ENCODE assay signal across 16 mouse cellular contexts in genomic region chr1:78821111-78821510, GRCm38 (mm10). TPM values are rescaled to one million over a fixed set of nuclear protein-coding genes. Genes with fewer than 3 reads are reported as not detected.
DNase-seq lines count a peak whose midpoint lies in the region; ATAC-seq and TF ChIP-seq lines count a peak whose summit lies in the region.
"Had no signal": no experiment of that assay in that cellular context is flagged by ENCODE, and none has a peak within 500 bp of the region (broad histone marks: within the 10 kb centered on the region; RNA-seq: fewer than 3 reads in every experiment).

No protein-coding gene starts in this region.

- no peak for ATAC-seq in lung, embryonic 16.5 days (ENCODE audit: low read depth)
- ATAC-seq in embryonic facial prominence, embryonic 15.5 days (ENCODE audit: insufficient number of reproducible peaks, low FRiP score, low TSS enrichment, low read depth): peak; percentile 66
- ATAC-seq in stomach, embryonic 16.5 days (ENCODE audit: insufficient read depth, low FRiP score): no peak
- ATAC-seq: CD4-positive, CD25-positive, alpha-beta regulatory T cell, adult 4 months; forebrain, embryonic 15.5 days had no signal

- TF ChIP-seq CTCF in heart, adult 2 months (IDR thresholded peaks at IDR 0.05): no peak

- H3K27me3 ChIP-seq in heart, adult 2 months (ENCODE audit: control insufficient read depth, insufficient read depth, low read length): no peaks in the 10 kb centered on the region
- no peaks in the 10 kb centered on the region for H3K27me3 ChIP-seq in lung, embryonic 16.5 days (ENCODE audit: control insufficient read depth, insufficient read depth, low read depth, low read length)
- H3K27me3 ChIP-seq in embryonic facial prominence, embryonic 15.5 days: no peaks in the 10 kb centered on the region
- H3K27me3 ChIP-seq in stomach, embryonic 16.5 days (ENCODE audit: control insufficient read depth, insufficient read depth, low read length): no peaks in the 10 kb centered on the region
- H3K27me3 ChIP-seq: forebrain, embryonic 15.5 days; liver, embryonic 13.5 days had no signal

- no peak for TF ChIP-seq EP300 in heart, adult 2 months (IDR thresholded peaks at IDR 0.05; ENCODE audit: insufficient read depth, low read depth, low read length)

- WGBS in heart, adult 2 months: 31% methylated on average over 9 of the region's 9 CpGs
- WGBS in lung, embryonic 16.5 days: 61% methylated on average over 9 of the region's 9 CpGs
- WGBS in embryonic facial prominence, embryonic 15.5 days: 27% methylated on average over 9 of the region's 9 CpGs
- 52% methylated on average over 9 of the region's 9 CpGs for WGBS in stomach, embryonic 16.5 days

- peak; percentile 13 to 26 for DNase-seq in heart, adult 2 months
- no peak for DNase-seq in heart, postnatal 25 days (ENCODE audit: low spot score)
- DNase-seq in lung, postnatal 36 days: no peak
- DNase-seq in left cerebral cortex, adult 11 months (ENCODE audit: low spot score): no peak
- DNase-seq: adrenal gland, adult 2 months; kidney, postnatal 25 days; liver, embryonic 13.5 days; thymus, postnatal 4 days had no signal

- intact Hi-C loops in heart, adult 2 months (cut with DNase I): loop anchor here (5.0 kb wide), 1 partner anchor 41 kb away; no protein-coding TSS in a partner anchor
- intact Hi-C loops in heart, postnatal 25 days (cut with DNase I): loop anchor here (5.0 kb wide), 1 partner anchor 41 kb away; no protein-coding TSS in a partner anchor

- no peak overlapping the region for H3K9ac ChIP-seq in heart, adult 2 months (ENCODE audit: low read depth, low read length)
- H3K9ac ChIP-seq in lung, embryonic 16.5 days (ENCODE audit: low read length): no peak overlapping the region
- no peak overlapping the region for H3K9ac ChIP-seq in embryonic facial prominence, embryonic 15.5 days
- H3K9ac ChIP-seq in stomach, embryonic 16.5 days (ENCODE audit: low read length): no peak overlapping the region
- H3K9ac ChIP-seq: forebrain, embryonic 15.5 days; liver, embryonic 13.5 days had no signal

- H3K36me3 ChIP-seq in heart, adult 2 months (ENCODE audit: control insufficient read depth, insufficient read depth, low read length): peaks cover 3% of the 10 kb centered on the region
- H3K36me3 ChIP-seq in lung, embryonic 16.5 days (ENCODE audit: control insufficient read depth, insufficient read depth, low read length): no peaks in the 10 kb centered on the region
- H3K36me3 ChIP-seq in embryonic facial prominence, embryonic 15.5 days: no peaks in the 10 kb centered on the region
- H3K36me3 ChIP-seq in stomach, embryonic 16.5 days (ENCODE audit: control insufficient read depth, insufficient read depth, low read length): no peaks in the 10 kb centered on the region
- H3K36me3 ChIP-seq: forebrain, embryonic 15.5 days; liver, embryonic 13.5 days had no signal

- H3K9me3 ChIP-seq in lung, embryonic 16.5 days (ENCODE audit: control insufficient read depth, low read length): no peaks in the 10 kb centered on the region
- no peaks in the 10 kb centered on the region for H3K9me3 ChIP-seq in embryonic facial prominence, embryonic 15.5 days (replicated peaks)
- no peaks in the 10 kb centered on the region for H3K9me3 ChIP-seq in stomach, embryonic 16.5 days (replicated peaks; ENCODE audit: control insufficient read depth, low read length)
- H3K9me3 ChIP-seq: forebrain, embryonic 15.5 days; liver, embryonic 13.5 days had no signal

- H3K4me2 ChIP-seq in lung, embryonic 16.5 days (ENCODE audit: low read depth, low read length): no peak overlapping the region
- H3K4me2 ChIP-seq in embryonic facial prominence, embryonic 15.5 days (replicated peaks): no peak overlapping the region
- no peak overlapping the region for H3K4me2 ChIP-seq in stomach, embryonic 16.5 days (ENCODE audit: low read depth, low read length)
- H3K4me2 ChIP-seq: forebrain, embryonic 15.5 days; liver, embryonic 13.5 days had no signal

- no peak overlapping the region for H3K4me3 ChIP-seq in heart, adult 2 months
- no peak overlapping the region for H3K4me3 ChIP-seq in lung, embryonic 16.5 days (ENCODE audit: low read length)
- H3K4me3 ChIP-seq in embryonic facial prominence, embryonic 15.5 days (replicated peaks): no peak overlapping the region
- no peak overlapping the region for H3K4me3 ChIP-seq in stomach, embryonic 16.5 days (replicated peaks; ENCODE audit: low read length)
- H3K4me3 ChIP-seq: forebrain, embryonic 15.5 days; left cerebral cortex, adult 2 months; liver, embryonic 13.5 days; myocyte had no signal

- no peaks in the 10 kb centered on the region for H3K79me2 ChIP-seq in heart, adult 2 months (replicated peaks; ENCODE audit: control insufficient read depth, insufficient read depth, low read length)

- peaks cover 8% of the 10 kb centered on the region for H3K4me1 ChIP-seq in heart, adult 2 months (ENCODE audit: control insufficient read depth, insufficient read depth, low read length)
- peaks cover 16% of the 10 kb centered on the region for H3K4me1 ChIP-seq in lung, embryonic 16.5 days (replicated peaks; ENCODE audit: control insufficient read depth, insufficient read depth, low read length)
- peaks cover 48% of the 10 kb centered on the region for H3K4me1 ChIP-seq in embryonic facial prominence, embryonic 15.5 days
- peaks cover 31% of the 10 kb centered on the region for H3K4me1 ChIP-seq in stomach, embryonic 16.5 days (ENCODE audit: control insufficient read depth, insufficient read depth, low read length)
- H3K4me1 ChIP-seq: liver, embryonic 13.5 days had no signal

- peak overlapping the region; percentile 45 for H3K27ac ChIP-seq in heart, adult 2 months
- H3K27ac ChIP-seq in lung, embryonic 16.5 days (ENCODE audit: low read length): 0 out of 2 replicates have a peak overlapping the region, but pooled peaks have one; percentile 0
- H3K27ac ChIP-seq in embryonic facial prominence, embryonic 15.5 days (replicated peaks): peak overlapping the region; percentile 85
- peak overlapping the region; percentile 47; the same call in 1 of the 2 replicates for H3K27ac ChIP-seq in stomach, embryonic 16.5 days (ENCODE audit: low read length)
- H3K27ac ChIP-seq: left cerebral cortex, adult 2 months; liver, embryonic 13.5 days had no signal

- no peak for TF ChIP-seq POLR2A in heart, adult 2 months (IDR thresholded peaks at IDR 0.05; ENCODE audit: insufficient read depth, low read depth, low read length)

RNA-seq across cellular contexts. Expression of gene Kcne4, which starts 4.6 kb away (rescaled TPM):
- 1 to 10 TPM; 1.7 to 2.7 TPM for total RNA-seq in heart, adult 2 months (2021)
- polyA plus RNA-seq in heart, adult 2 months (2012; rRNA removed): 1.1 and 1.8 TPM in 2 replicates
- 1 to 10 TPM; 1.2 to 2.1 TPM for total RNA-seq in heart, postnatal 25 days (2021)
- polyA plus RNA-seq in lung, embryonic 16.5 days (2015; fragmentation: Nextera tagmentation; extraction: Ambion mirVana): 15.8 and 18.0 TPM in 2 replicates
- 24.6 and 29.5 TPM in 2 replicates for polyA plus RNA-seq in embryonic facial prominence, embryonic 15.5 days (2015; fragmentation: Nextera tagmentation; extraction: Ambion mirVana)
- polyA plus RNA-seq in stomach, embryonic 16.5 days (2015; fragmentation: Nextera tagmentation; extraction: Ambion mirVana): 11.5 and 13.7 TPM in 2 replicates
- total RNA-seq: megakaryocyte progenitor cell, adult 5-6 weeks had no signal
- polyA plus RNA-seq: CD4-positive, CD25-positive, alpha-beta regulatory T cell, adult 4 months had no signal

Comparison
In these comparisons a context has a peak if more than half of its experiments do, and no peak if none do; other contexts are left out.
1. DNase-seq: peak in heart, adult 2 months (2 of 2); none in heart, postnatal 25 days (single experiment), lung, postnatal 36 days (single experiment) and left cerebral cortex, adult 11 months (single experiment).
2. H3K27ac ChIP-seq: peak in every context shown above with its lines; median percentile 85 in embryonic facial prominence, embryonic 15.5 days; 47 in stomach, embryonic 16.5 days; 45 in heart, adult 2 months; 0 in lung, embryonic 16.5 days.